ENCODE assay signal across 10 mouse cellular contexts in genomic region chr9:65434140-65434539, GRCm38 (mm10). TPM values are rescaled to one million over a fixed set of nuclear protein-coding genes. Genes with fewer than 3 reads are reported as not detected.
A peak's percentile ranks its signal among the peaks of the same experiment; 100 is the strongest.
DNase-seq lines count a peak whose midpoint lies in the region; ATAC-seq and TF ChIP-seq lines count a peak whose summit lies in the region.
"Had no signal": no experiment of that assay in that cellular context is flagged by ENCODE, and none has a peak within 500 bp of the region (broad histone marks: within the 10 kb centered on the region; RNA-seq: fewer than 3 reads in every experiment).

No protein-coding gene starts in this region.

- no peak for ATAC-seq in forebrain, postnatal 0 days
- no peak for ATAC-seq in forebrain, embryonic 15.5 days (replicated peaks)
- ATAC-seq in monocyte, adult 5-6 weeks (replicated peaks; ENCODE audit: insufficient number of reproducible peaks, low FRiP score, low TSS enrichment, poor library complexity, severe bottlenecking) = no peak

- no peak for TF ChIP-seq POLR2A in embryonic fibroblast, embryonic 13.5 days (IDR thresholded peaks at IDR 0.05; ENCODE audit: low read depth, low read length)
- TF ChIP-seq POLR2A in lung, adult 2 months (IDR thresholded peaks at IDR 0.05; ENCODE audit: borderline replicate concordance, extremely low read depth, low read depth, low read length) = no peak

- H3K9me3 ChIP-seq in forebrain, postnatal 0 days (ENCODE audit: low read length) = no peaks in the 10 kb centered on the region
- H3K9me3 ChIP-seq in forebrain, embryonic 15.5 days = no peaks in the 10 kb centered on the region

- H3K36me3 ChIP-seq in forebrain, postnatal 0 days (ENCODE audit: insufficient read depth) = no peaks in the 10 kb centered on the region
- H3K36me3 ChIP-seq in forebrain, embryonic 15.5 days = no peaks in the 10 kb centered on the region; the same call in 1 of the 2 replicates

- H3K4me1 ChIP-seq in forebrain, postnatal 0 days (ENCODE audit: insufficient read depth) = peaks cover 4% of the 10 kb centered on the region
- peaks cover 15% of the 10 kb centered on the region for H3K4me1 ChIP-seq in forebrain, embryonic 15.5 days
- H3K4me1 ChIP-seq in embryonic fibroblast, embryonic 13.5 days (ENCODE audit: control insufficient read depth, insufficient read depth, low read length) = no peaks in the 10 kb centered on the region
- peaks cover 2% of the 10 kb centered on the region; the same call in 1 of the 2 replicates for H3K4me1 ChIP-seq in lung, adult 2 months (ENCODE audit: control insufficient read depth, insufficient read depth, low read length)

- H3K9ac ChIP-seq in forebrain, postnatal 0 days = no peak overlapping the region
- no peak overlapping the region for H3K9ac ChIP-seq in forebrain, embryonic 15.5 days (replicated peaks)

- whole genome bisulfite sequencing in forebrain, postnatal 0 days = 64% methylated on average over 5 of the region's 5 CpGs
- 53% methylated on average over 5 of the region's 5 CpGs for WGBS in forebrain, embryonic 15.5 days
- WGBS in lung, adult 2 months = 62% methylated on average over 5 of the region's 5 CpGs

- peak; percentile 13 for DNase-seq in forebrain, postnatal 0 days
- DNase-seq in monocyte, adult 2 months (ENCODE audit: low read depth in 1 of 2, low spot score in 2 of 2) = peak; percentile 29 to 44
- peak; percentile 56 to 69 for DNase-seq in adrenal gland, postnatal 36 days
- peak; percentile 43 for DNase-seq in lung, adult 2 months
- peak; percentile 18 to 49 for DNase-seq in spleen, postnatal 36 days (ENCODE audit: low spot score in 2 of 2)

- no peaks in the 10 kb centered on the region for H3K27me3 ChIP-seq in forebrain, postnatal 0 days (ENCODE audit: insufficient read depth, low read length)
- no peaks in the 10 kb centered on the region for H3K27me3 ChIP-seq in forebrain, embryonic 15.5 days

- no peak overlapping the region for H3K27ac ChIP-seq in forebrain, postnatal 0 days (ENCODE audit: low read depth, low read length)
- H3K27ac ChIP-seq in forebrain, embryonic 15.5 days (replicated peaks) = no peak overlapping the region
- no peak overlapping the region for H3K27ac ChIP-seq in embryonic fibroblast, embryonic 13.5 days (ENCODE audit: insufficient read depth, low read length)

- no peak overlapping the region for H3K4me2 ChIP-seq in forebrain, postnatal 0 days (ENCODE audit: low read depth)
- no peak overlapping the region for H3K4me2 ChIP-seq in forebrain, embryonic 15.5 days (replicated peaks)

- no peak; the same call in 1 of the 2 replicates for TF ChIP-seq CTCF in forebrain, postnatal 0 days (IDR thresholded peaks at IDR 0.05; ENCODE audit: low read depth)
- peak; percentile 53; the same call in 1 of the 2 replicates for TF ChIP-seq CTCF in embryonic fibroblast, embryonic 13.5 days (IDR thresholded peaks at IDR 0.05; ENCODE audit: borderline replicate concordance, insufficient read depth, low read length)
- peak; percentile 52; the same call in 1 of the 2 replicates for TF ChIP-seq CTCF in lung, adult 2 months (IDR thresholded peaks at IDR 0.05; ENCODE audit: insufficient read depth, low read length)

- no peak overlapping the region for H3K4me3 ChIP-seq in forebrain, postnatal 0 days (ENCODE audit: low read depth, low read length)
- no peak overlapping the region for H3K4me3 ChIP-seq in forebrain, embryonic 15.5 days
- no peak overlapping the region for H3K4me3 ChIP-seq in embryonic fibroblast, embryonic 13.5 days (ENCODE audit: insufficient read depth, low read length)
- H3K4me3 ChIP-seq in lung, adult 2 months (replicated peaks; ENCODE audit: extremely low read depth, low read depth, low read length) = no peak overlapping the region

RNA-seq across cellular contexts. Expression of gene Mtfmt, which starts 1.4 kb away (rescaled TPM):
- 18.1 and 19.3 TPM in 2 replicates for total RNA-seq in forebrain, postnatal 0 days (2014; rRNA removed)
- polyA plus RNA-seq in forebrain, postnatal 0 days (2015; fragmentation: Nextera tagmentation; extraction: Ambion mirVana) = 13.7 and 19.0 TPM in 2 replicates
- polyA plus RNA-seq in forebrain, embryonic 15.5 days (2015; fragmentation: Nextera tagmentation; extraction: Ambion mirVana) = 23.6 and 26.0 TPM in 2 replicates
- total RNA-seq in monocyte, adult 5-6 weeks (2017) = 11.0 to 16.0 TPM (median 14.8 TPM) in 3 replicates
- 10 to 100 TPM; 13.4 to 14.2 TPM for total RNA-seq in adrenal gland, postnatal 36 days (2021)
- 14.8 and 17.0 TPM in 2 replicates for polyA plus RNA-seq in embryonic fibroblast, embryonic 13.5 days (2011; ENCODE audit: insufficient read length, low read depth, missing spikeins)
- 5.0 and 7.5 TPM in 2 replicates for polyA plus RNA-seq in lung, adult 2 months (2012; rRNA removed)

RNA-seq across cellular contexts. Expression of gene Slc51b, which starts 11.4 kb away (rescaled TPM):
- not detected in 2 replicates for total RNA-seq in forebrain, postnatal 0 days (2014; rRNA removed)
- polyA plus RNA-seq in forebrain, postnatal 0 days (2015; fragmentation: Nextera tagmentation; extraction: Ambion mirVana) = not detected in 2 replicates
- polyA plus RNA-seq in forebrain, embryonic 15.5 days (2015; fragmentation: Nextera tagmentation; extraction: Ambion mirVana) = not detected in 2 replicates
- not detected in 3 replicates for total RNA-seq in monocyte, adult 5-6 weeks (2017)
- total RNA-seq in adrenal gland, postnatal 36 days (2021) = not detected
- not detected in 2 replicates for polyA plus RNA-seq in embryonic fibroblast, embryonic 13.5 days (2011; ENCODE audit: insufficient read length, low read depth, missing spikeins)
- polyA plus RNA-seq in lung, adult 2 months (2012; rRNA removed) = not detected in 2 replicates
- total RNA-seq: left cerebral cortex, postnatal 10 days had no signal
- polyA plus RNA-seq: stomach, embryonic 14.5 days had no signal

RNA-seq across cellular contexts. Expression of gene Spg21, which starts 26.6 kb away (rescaled TPM):
- total RNA-seq in forebrain, postnatal 0 days (2014; rRNA removed) = 62.0 and 92.1 TPM in 2 replicates
- polyA plus RNA-seq in forebrain, postnatal 0 days (2015; fragmentation: Nextera tagmentation; extraction: Ambion mirVana) = 121 and 133 TPM in 2 replicates
- 133 and 139 TPM in 2 replicates for polyA plus RNA-seq in forebrain, embryonic 15.5 days (2015; fragmentation: Nextera tagmentation; extraction: Ambion mirVana)
- 55.6 to 62.9 TPM (median 60.9 TPM) in 3 replicates for total RNA-seq in monocyte, adult 5-6 weeks (2017)
- 10 to 100 TPM; 61.9 to 70.4 TPM for total RNA-seq in adrenal gland, postnatal 36 days (2021)
- 99.3 and 111 TPM in 2 replicates for polyA plus RNA-seq in embryonic fibroblast, embryonic 13.5 days (2011; ENCODE audit: insufficient read length, low read depth, missing spikeins)
- 21.9 and 27.8 TPM in 2 replicates for polyA plus RNA-seq in lung, adult 2 months (2012; rRNA removed)

RNA-seq across cellular contexts. Expression of gene Rasl12, which starts 35.8 kb away (rescaled TPM):
- total RNA-seq in forebrain, postnatal 0 days (2014; rRNA removed) = 7.5 and 8.2 TPM in 2 replicates
- 4.2 and 4.6 TPM in 2 replicates for polyA plus RNA-seq in forebrain, postnatal 0 days (2015; fragmentation: Nextera tagmentation; extraction: Ambion mirVana)
- polyA plus RNA-seq in forebrain, embryonic 15.5 days (2015; fragmentation: Nextera tagmentation; extraction: Ambion mirVana) = 6.1 and 6.5 TPM in 2 replicates
- total RNA-seq in monocyte, adult 5-6 weeks (2017) = 0.95 to 15.8 TPM (median 4.8 TPM) in 3 replicates
- 10 to 100 TPM; 11.9 to 12.7 TPM for total RNA-seq in adrenal gland, postnatal 36 days (2021)
- polyA plus RNA-seq in embryonic fibroblast, embryonic 13.5 days (2011; ENCODE audit: insufficient read length, low read depth, missing spikeins) = 1.0 and 1.5 TPM in 2 replicates
- 74.0 and 81.4 TPM in 2 replicates for polyA plus RNA-seq in lung, adult 2 months (2012; rRNA removed)

RNA-seq across cellular contexts. Expression of gene Kbtbd13, which starts 42.7 kb away (rescaled TPM):
- total RNA-seq in forebrain, postnatal 0 days (2014; rRNA removed) = 1.6 and 1.7 TPM in 2 replicates
- 0.68 and 0.83 TPM in 2 replicates for polyA plus RNA-seq in forebrain, postnatal 0 days (2015; fragmentation: Nextera tagmentation; extraction: Ambion mirVana)
- polyA plus RNA-seq in forebrain, embryonic 15.5 days (2015; fragmentation: Nextera tagmentation; extraction: Ambion mirVana) = 0.56 and 1.00 TPM in 2 replicates
- 0.29 TPM in 1 of 3 replicates, not detected in the others for total RNA-seq in monocyte, adult 5-6 weeks (2017)
- total RNA-seq in adrenal gland, postnatal 36 days (2021) = under 1 TPM; 0.10 to 0.26 TPM
- polyA plus RNA-seq in embryonic fibroblast, embryonic 13.5 days (2011; ENCODE audit: insufficient read length, low read depth, missing spikeins) = not detected in 2 replicates
- 1.3 and 2.0 TPM in 2 replicates for polyA plus RNA-seq in lung, adult 2 months (2012; rRNA removed)
